Mouse (Mus musculus) megakaryocyte, embryonic 14.5 days (primary cell): Measurements from ENCODE around the gene Plcb2.

Experiments used
- FLI1 ChIP-seq: IDR thresholded peaks from 2 replicates; pipeline ENCODE4 v1.6.1; 2012; ENCODE audit warnings: low read length, inconsistent platforms, mixed read lengths
- GATA1 ChIP-seq: IDR thresholded peaks from 3 replicates; pipeline ENCODE4 v1.6.1; 2012; ENCODE audit warnings: mixed read lengths, low read length, inconsistent platforms, borderline replicate concordance

GRCm38 (mm10) chr2:118676839-118677741, 51.1 kb downstream of the Plcb2 start:
- no peak for TF ChIP-seq GATA1
- TF ChIP-seq FLI1, result no peak
